Mouse (Mus musculus) thymus, postnatal 14 days (tissue): Measurements from ENCODE around the gene Snu13.
A peak's percentile ranks its signal among the peaks of the same experiment; 100 is the strongest.

ENCODE experiments used
- DNase-seq: peaks from one replicate; pipeline ENCODE4 v3.0.0; 2021

Gene Snu13

DNA sequence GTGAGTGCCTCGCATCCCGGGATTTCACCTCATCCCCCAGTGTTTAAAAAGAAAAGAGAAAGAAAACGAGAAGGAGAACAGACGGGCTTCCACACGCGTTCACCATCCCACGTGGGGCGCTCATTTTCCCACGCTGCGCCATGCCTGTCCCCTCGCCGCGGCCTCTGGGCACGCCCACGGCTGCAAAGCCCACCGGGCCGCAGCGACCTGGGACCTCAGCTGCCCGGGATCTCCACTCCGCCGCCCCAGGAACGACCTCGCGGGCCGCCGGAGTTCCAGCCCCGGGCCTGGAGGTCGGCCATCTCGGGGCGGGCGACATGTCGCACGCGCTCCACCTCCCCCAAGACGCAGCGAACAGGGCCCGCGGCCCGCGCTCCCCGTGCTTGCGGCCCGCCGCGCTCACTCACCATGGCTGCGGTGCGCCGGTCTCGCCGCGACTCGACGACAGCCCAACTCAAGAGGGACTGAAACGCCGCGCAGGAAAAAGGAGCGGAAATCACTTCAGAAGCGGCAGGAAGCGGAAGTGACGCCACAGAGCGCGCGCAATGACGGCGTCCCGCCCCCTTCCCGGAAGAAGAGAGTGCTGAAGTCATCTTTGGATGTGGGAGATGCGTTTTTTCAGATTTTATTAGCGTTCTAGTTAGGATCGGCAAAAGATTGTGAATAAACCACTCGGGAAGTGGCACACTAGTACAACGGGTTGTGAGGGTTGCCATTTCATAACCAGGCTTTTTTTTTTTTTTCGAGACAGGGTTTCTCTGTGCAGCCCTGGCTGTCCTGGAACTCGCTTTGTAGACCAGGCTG lies at the start of gene Snu13:
Snu13 (minus strand) TSS at position 519 of the 804 bp plus-strand sequence.
- DNase-seq = peak; percentile 95

DNA sequence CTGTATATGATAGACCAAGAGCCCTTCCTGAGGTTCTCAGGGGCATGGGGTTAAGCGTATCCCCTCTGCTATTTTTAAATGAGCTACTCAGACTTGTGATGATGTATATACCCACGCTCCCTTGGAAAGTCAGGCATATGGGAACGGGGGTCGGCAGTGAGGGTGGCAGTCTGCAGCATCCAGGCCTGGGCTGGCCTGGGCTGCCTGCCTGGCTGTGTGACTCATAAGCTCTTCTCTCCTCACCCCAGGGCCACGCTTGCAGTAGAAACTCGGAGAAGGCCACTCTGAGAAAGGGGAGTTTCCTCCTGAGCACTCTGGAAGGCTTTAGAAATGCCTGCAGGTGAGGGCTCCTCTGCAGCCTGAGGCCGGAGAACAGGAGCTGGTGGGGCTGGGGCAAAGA lies 43.7 kb upstream of the Snu13 start:
- no peak for DNase-seq

DNA sequence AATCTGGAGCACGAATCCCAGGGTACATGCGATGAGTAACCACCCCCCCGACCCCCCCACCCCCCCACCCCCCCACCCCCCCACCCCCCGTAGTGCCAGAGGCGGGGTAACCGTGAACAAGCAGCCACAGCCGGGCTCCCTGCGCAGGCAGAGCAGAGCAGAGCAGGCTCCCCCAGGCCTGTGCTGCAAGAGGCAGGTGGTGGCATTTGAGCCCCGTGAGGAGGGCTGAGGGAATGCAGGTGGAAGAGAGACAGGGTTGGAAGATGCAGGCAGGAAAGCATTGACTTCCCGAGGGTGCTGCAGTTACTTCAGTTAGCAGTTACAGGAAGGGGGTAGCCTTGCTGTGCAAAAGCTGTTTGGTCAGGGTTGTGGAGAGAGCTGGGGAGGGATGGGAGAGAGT lies 39.9 kb upstream of the Snu13 start:
- DNase-seq = no peak

DNA sequence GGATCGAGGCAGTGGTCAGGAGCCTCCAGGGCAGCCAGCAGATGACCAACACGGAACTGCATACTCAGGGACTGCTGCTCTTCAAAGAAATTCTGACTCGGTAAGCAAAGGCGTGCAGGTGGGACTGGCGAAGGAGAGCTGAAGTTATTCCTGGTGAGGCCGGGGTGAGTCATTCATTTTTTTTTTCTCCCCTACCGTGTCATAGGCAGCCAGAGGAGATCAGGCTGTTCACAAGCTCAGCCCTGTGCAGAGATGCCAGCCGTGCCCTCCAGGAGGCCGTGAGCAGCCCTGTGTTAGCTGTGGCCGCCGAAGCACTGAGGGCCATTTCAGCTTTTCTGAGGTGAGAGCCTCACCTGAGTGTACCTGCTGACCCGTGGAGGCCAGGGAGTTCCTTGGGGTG lies 38.7 kb upstream of the Snu13 start:
- DNase-seq = no peak

DNA sequence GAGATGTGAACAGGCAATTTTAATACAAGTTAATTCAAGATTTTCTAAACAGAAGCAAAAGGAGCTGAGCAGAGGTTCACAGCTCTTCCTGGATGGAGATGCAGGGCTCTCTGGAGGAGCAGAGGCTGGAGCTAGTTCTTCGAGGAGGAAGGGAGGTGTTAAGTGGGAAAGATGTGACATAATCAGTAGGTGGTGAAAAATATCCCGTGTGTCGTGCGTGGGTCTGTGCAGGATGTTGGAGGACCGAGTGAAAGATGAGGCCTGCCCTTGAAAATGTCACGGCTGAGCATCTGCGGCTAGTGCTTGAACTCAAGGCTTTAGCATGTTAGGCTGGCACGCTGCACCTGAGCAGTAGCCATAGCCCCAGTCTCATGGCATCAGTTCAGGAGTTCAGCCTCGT lies 38.2 kb upstream of the Snu13 start:
- DNase-seq = no peak

DNA sequence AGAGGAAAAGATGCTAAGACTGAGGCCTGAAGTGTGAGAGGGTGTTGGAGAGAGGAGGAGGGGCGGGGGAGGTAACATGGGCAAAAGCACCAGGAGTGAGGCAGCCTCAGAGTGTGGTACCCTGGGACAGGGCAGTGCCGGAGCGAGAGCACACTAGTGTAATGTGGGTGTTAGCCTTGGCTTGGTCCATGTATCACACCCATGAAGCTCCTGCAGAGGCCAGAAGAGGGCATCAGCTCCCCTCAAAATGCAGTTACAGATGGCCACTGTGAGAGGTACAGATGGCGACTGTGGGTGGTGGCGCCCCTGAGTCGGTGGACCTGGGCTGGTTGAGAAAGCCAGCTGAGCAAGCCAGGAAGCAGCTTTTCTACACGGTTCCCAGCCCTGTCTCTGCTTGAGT lies 33.8 kb upstream of the Snu13 start:
- DNase-seq = peak; percentile 68

DNA sequence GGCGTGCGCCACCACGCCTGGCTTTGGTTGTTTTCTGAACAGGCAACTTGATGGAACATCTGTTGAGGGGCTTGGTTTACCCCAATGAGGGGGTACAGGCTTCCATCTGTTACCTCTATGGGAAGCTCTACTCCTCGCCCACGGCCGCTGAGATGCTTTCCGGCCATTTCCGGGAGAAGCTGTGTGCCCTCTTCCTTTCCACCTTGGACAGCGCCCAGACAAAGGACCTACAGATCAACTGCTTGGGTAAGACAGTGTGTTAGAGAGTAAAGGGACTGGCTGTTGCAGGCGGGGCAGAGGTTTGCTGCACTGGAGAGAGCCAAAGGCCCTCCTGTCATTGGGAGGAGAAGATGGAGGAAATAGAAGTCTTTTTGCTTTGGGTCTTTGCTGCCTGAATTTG lies 32.5 kb upstream of the Snu13 start:
- DNase-seq = no peak

DNA sequence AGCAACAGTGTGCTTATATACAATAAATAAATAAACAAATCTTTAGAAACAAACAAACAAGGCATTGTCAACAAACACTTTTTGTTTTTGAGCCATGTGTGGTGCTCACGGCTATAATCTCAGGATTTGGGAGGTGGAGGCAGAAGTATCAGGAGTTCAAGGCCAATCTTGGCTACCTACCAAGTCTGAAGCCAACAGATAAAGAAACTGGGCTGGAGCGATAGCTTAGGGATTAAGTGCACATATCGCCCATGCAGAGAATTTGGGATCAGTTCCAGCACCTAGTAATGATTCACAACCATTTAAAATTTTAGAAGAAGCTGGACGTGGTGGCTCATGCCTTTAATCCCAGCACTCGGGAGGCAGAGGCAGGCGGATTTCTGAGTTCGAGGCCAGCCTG lies 26.1 kb upstream of the Snu13 start:
- no peak for DNase-seq

DNA sequence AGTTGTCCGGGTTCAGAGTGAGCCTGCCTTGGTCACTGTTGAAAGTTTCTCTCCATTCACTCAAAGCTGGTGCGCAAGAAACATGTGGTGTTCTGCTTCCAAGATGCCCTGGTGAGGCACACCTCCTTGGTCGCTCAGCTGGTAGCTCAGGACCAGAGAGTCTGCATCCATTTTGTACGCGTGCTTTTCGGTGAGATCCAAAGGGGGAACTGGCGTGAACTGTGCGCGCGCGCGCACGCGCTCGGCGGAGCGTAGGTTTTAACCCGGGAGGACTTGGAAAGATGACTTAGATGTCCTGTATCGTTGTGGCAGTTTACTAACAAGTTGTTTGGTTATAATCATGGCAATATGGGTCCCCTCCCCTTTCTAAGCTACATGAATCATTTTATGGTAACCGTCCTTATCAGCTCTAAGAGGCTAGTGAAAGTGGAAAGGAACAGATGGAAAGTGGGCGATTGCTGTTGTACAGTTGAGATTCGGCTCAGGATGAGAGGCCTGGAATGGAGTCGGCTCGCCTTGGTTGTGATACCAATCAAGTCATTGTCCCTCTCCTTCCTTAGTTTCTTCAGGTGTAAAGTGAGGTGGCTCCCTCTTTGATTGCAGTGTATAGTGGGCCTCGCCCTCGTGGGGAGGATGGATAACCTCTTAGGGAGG lies 24.5 kb upstream of the Snu13 start:
- no peak for DNase-seq

DNA sequence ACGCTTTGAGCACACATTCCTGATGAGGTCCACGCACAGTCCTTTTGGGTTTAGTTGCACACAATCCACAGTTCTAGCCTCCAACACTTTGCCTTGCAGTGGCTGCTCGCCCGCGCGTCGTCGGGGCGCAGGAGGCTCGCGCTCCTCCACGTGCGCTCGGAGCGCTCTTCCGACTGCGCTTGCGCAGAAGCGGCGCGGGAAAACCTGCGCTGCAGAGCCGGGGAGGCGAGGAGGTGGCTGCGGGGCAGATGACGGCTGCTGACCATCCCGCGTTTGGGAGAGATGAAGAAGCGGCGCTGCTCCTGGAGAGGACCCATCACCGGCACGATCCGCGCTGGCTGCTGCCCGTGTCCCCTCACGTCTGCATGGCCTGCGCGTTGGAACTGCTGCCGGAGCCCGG lies 22.5 kb upstream of the Snu13 start, which contains the start of gene Mei1:
Mei1 (plus strand) TSS at position 99 of the 400 bp plus-strand sequence.
- DNase-seq = no peak

DNA sequence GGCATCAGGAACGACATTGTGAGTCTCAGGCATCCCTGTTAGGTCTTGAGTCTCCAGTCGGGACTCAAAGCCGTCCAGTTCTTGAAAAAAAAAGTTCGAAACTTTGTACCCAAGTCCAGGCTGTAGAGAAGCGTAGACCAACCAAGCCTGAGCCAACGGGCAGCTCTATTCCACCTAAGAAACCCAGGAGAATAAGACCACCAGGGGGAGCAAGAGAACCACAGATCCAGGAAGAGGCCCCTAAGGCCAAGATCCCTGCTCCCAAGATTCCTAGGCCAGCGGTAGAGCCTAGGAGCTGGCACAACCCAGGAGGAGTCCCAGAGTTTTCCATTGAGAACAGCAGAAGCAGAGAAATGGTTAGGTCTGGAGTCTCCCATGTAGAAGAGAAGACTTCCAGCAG lies 18.1 kb upstream of the Snu13 start:
- DNase-seq = peak; percentile 73

DNA sequence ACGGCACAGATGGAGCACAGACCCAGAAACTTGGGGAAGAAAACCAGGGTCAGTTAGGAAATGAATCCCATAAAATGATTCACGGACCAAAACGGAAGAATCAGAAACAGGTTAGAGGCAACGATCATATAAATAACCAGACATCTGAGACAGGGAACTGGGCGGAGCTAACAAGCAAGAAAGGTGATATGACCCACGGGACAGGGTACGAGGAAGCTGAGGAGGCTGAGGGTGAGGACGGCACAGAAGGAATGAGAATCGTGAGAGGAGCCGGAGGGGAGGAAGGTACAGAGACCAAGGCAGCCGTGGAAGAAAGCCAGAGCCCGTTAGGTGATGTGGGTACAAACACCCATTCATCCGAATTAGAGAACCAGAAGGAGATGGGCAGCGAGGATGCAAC lies 16.5 kb upstream of the Snu13 start:
- DNase-seq = no peak

DNA sequence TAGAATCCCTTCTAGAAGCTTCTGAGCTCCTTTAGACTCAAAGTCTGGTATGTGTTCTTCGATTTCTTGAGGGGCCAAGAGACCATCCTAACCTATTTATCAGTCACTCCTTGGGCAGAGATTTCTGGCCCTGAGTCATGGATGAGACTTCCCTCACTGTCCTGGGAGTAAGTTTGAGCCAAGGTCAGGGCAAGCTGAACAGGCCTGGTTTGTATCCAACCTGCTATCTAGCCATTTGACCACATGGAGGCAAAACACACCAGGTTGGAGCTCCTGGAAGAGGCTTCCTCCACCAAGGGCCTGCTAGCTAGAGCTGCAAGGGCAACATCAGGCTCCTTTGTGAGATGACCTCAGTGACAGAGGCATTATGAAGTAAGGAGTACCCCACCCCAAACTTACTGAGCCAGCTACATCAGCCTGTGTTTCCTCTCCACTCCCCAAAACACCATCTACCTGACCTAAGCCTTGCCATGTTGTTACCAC lies 11.4 kb upstream of the Snu13 start, which contains the start of gene 4930407I10Rik:
4930407I10Rik (plus strand) TSS at position 433 of the 483 bp plus-strand sequence.
- no peak for DNase-seq

DNA sequence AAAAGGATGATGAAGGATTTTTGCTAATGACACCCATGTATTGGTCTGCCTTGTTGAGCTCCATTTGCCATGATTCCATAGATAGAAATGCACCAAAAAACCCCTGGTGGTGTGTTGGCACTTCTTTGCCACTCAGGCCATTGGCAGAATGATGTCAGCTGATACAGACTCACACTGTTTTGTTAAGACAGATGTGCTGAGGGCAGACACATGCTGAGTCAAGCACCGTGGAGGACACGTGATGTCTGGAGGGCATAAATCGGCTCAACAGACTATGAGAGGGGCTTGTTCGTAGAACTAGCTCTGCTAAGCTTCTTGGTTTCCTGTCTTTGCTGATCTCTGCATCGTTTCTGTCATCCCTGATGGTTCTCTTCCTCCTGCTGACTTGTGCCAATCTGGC lies 5.1 kb upstream of the Snu13 start:
- DNase-seq = no peak

DNA sequence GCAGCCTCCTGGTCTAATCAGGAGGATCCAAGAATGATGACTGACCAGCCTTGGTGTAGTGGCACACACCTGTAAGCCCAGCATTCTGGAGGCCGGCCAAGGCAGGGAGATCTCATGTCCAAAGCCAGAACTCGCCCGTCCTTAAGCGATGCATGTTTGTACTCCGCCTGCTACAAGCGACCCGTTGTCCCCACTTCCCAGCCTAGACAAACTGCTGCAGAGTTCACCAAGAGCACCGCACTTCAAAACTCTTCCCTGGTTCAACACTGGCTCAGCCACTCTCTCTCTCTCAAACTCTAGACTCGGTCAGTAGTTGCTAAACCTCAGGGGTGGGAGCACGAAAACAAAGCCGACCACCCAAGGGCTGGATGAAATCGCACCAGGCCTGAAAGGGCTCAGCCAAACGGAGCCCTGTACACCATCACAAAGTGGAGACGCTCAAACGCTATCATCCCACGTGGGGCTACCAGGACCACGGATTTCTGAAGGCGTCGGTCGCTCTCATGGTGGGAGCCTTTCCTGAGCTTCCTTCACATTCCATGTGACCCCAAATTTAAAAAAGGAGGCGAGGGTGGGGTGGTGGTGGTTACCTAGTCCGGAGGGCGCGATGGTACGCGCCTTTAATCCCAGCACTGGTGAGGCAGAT lies 1.0 kb downstream of the Snu13 start:
- DNase-seq = no peak

DNA sequence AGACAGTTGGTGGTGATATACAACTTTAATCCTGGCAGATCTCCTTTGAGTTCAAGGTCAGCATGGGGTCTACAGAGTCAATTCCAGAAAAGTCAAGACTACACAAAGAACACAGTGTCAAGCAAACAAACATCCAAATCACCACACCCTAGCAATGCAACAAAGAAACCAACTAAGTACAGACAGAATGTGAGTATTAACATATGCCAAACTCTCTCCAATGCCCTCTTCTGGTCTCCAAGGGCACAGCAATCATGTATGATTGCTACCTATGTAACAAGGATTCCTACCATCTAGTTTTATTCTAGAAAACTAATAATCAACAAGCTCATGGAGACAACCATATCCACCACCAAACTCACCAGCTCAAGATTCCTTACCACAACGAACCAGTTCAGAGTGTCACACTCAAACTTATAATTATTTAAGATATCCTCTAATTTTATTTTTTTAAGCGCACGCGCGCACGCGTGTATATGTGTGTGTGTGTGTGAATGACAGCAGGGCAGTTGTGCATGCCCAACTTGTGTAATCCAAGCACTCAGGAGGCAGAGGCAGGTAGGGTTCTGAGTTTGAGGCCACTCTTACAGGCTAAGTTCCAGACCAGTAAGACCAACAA lies 3.1 kb downstream of the Snu13 start:
- peak; percentile 63 for DNase-seq

DNA sequence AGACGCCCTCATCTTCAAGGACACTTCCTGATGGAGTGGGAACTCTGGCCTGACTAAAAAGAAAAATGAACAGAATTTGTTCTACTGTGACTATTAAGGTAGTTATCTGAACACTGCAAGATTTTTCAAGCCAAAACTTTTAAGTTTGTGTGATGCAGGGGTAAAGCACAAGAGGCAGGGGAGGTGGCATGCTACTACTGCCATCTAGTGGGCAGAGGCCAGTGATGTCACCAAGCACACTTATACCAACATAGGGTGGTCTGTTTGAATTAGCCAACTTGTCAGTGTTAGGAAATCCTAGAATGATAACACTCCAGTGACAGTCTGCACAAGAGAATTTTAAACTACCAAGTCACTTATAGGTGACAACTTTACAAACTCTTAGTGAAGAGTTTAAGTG lies 6.7 kb downstream of the Snu13 start:
- DNase-seq = peak; percentile 81

DNA sequence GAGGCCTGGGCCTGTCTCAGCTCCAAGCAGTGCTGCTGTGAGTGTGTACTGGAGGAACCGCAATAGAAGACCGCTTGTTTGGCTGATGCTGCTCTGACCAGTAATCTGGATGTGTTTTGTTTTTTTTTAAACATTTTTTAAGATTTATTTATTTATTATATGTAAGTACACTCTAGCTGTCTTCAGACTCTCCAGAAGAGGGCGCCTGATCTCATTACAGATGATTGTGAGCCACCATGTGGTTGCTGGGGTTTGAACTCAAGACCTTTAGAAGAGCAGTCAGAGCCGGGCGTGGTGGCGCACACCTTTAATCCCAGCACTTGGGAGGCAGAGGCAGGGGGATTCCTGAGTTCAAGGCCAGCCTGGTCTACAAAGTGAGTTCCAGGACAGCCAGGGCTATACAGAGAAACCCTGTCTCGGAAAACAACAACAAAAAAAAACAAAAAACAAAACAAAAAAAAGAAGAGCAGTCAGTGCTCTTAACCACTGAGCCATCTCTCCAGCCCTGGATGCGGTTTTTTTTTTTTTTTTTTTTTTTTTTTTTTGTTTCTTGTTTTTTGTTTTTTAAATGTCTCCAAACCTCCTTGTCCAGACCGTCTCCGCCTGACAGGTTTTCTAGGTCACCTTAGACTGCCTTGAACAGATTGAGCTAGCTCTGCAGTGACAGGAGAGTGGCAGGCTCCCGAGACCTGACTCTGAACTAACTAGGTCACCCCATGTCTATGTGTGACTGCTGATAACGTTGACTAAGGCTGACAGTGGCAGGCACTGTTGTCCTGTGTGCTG lies 11.3 kb downstream of the Snu13 start:
- DNase-seq = peak; percentile 71

DNA sequence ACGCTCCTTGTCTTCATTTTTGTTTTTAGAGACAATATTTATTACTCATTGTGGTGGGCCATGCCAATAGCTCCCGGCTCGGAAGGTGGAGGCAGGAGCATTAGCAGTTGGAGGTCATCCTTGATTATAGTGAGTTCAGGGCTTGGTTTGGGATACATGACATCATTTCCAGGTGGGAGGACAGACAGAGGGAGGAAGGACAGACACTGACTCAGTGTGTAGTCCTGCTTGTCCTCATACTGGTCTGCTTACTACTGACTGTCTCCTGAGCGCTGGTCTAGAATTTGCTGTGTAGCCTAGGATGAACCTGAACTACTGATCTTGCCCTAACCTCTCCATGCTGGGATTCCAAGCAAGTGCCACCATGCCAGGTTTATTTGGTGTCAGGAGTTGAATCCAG lies 13.6 kb downstream of the Snu13 start, which contains the start of gene Desi1:
Desi1 (minus strand) TSS at position 101 of the 400 bp plus-strand sequence.
- no peak for DNase-seq

DNA sequence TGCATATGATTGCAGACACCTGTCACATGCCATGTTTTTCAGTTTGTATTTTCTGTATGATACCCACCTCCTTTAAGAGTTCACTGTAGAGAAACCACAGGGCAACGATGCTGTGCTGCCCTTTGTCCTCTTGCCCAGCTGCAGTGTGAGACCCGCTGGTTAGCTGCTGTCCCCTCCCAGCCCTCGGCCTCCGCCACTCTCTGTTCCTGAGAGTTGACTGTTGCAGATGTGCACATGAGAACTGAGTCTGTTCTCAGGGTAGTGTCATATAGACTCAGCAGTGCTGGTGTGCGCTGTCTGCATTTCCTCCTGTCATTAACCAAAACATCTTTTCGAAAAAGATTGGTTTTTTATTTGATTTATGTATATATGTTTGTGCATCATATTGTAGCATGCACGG lies 15.0 kb downstream of the Snu13 start:
- peak; percentile 55 for DNase-seq

DNA sequence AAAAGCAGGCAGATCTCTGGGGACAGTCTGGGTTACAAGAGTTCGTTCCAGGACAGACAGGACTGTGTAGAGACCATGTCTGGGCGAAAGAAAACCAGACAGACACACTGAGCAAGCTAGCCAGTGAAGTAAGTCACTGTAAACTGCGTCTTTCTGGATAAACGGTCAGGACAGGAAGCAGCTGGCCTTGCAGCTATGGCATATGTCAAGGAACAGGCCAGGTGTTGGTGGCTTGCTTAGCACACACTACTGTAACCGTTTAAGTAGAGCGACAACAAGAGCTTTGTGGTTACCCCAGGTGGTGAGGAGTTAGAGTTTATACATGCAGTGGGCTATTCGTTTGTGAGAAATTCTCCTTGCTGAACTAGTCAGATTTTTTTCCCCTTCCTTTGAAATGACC lies 19.7 kb downstream of the Snu13 start:
- DNase-seq = peak; percentile 84

DNA sequence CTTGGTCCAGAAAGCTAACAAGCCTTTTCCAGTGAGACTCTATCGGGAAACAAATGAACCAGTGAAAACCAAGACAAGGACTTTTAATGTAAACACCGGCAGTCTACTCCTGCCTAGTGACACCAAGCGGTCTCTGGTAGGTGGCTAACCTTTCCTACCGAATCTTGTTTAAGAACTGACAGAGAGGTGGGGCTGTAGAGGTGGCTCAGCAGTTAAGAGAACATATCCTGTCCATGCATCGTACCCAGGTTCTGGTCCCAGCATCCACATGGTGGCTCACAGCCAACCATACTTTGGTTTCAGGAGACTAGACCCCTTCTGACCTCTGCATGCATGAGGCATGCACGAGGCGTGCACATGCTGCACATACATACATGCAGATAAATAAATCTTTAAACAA lies 20.1 kb downstream of the Snu13 start:
- DNase-seq = peak; percentile 70
